In the genomic region with DNA sequence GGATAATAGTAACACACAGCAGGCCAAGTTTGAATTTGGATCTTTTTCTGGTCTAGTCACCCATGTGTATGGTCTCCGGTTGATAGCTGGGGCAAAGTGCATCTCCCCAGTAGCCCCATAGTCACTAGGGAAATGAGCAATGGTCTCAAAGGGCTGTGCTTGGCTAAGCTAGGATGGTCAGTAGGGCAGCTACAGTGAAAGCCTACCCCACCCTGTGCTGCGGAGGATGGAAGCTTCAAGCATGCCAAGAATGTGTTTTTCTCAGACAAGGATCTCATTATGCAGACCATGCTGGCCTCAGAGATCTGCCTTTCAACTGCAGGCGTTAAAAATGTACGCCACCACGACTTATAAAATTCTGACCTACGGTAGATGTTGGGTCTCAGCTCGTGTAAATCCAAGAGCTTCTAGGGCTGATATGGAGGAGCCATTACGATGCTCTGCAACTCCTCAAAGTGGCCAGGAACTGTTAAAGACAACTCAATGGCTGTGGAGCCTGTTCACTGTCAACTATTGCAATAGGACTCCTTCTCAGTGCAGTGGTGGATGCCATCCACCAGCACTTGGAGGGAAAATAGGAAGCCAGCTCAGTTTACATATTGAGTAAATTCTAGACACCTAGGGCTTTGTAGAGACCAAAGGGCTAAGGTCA, we compare ENCODE assay signal across 17 mouse cellular contexts. TPM values are rescaled to one million over a fixed set of nuclear protein-coding genes. Genes with fewer than 3 reads are reported as not detected.
DNase-seq lines count a peak whose midpoint lies in the region; ATAC-seq and TF ChIP-seq lines count a peak whose summit lies in the region.
"Had no signal": no experiment of that assay in that cellular context is flagged by ENCODE, and none has a peak within 500 bp of the region (broad histone marks: within the 10 kb centered on the region; RNA-seq: fewer than 3 reads in every experiment).

No protein-coding gene starts in this region.

- in situ Hi-C loops in CH12.LX (cut with MboI; ENCODE audit: low pct_ligation_motif_present, low pct_unique_long_range_greater_than_20kb, low sequenced_read_pairs), result loop anchor here (5.0 to 10.0 kb wide), 3 partner anchors 54 to 277 kb away; a partner anchor contains a TSS

- no peaks in the 10 kb centered on the region for H3K9me3 ChIP-seq in CH12.LX (replicated peaks; ENCODE audit: low read length)
- no peaks in the 10 kb centered on the region for H3K9me3 ChIP-seq in intestine, postnatal 0 days (ENCODE audit: control insufficient read depth)
- H3K9me3 ChIP-seq: embryonic facial prominence, embryonic 13.5 days; G1E; liver, embryonic 12.5 days had no signal

- DNase-seq in embryo, embryonic 10 days (ENCODE audit: low spot score), result peak; percentile 46
- no peak for DNase-seq in embryo, embryonic 11 days
- DNase-seq in kidney, adult 2 months, result peak; percentile 52
- DNase-seq in kidney, adult 18-20 months, result no peak
- DNase-seq in CH12.LX (ENCODE audit: extremely low read depth), result no peak
- DNase-seq in kidney, postnatal 10 days, result peak; percentile 57
- DNase-seq in urinary bladder, adult 2 months (ENCODE audit: low spot score), result no peak
- DNase-seq: cerebellum, adult 9-11 months; lung, postnatal 14 days; right cerebral cortex, postnatal 14 days; thymus, adult 2 months had no signal

- TF ChIP-seq POLR2A in kidney, adult 2 months (IDR thresholded peaks at IDR 0.05; ENCODE audit: low read depth, low read length), result no peak
- TF ChIP-seq POLR2A in CH12.LX (IDR thresholded peaks at IDR 0.05; ENCODE audit: low read depth, low read length), result peak; percentile 49

- no peaks in the 10 kb centered on the region for H3K27me3 ChIP-seq in kidney, adult 2 months (replicated peaks; ENCODE audit: control insufficient read depth, insufficient read depth, low read length)
- H3K27me3 ChIP-seq in CH12.LX (replicated peaks), result no peaks in the 10 kb centered on the region
- no peaks in the 10 kb centered on the region for H3K27me3 ChIP-seq in intestine, postnatal 0 days (replicated peaks; ENCODE audit: control insufficient read depth, insufficient read depth, low read length)
- H3K27me3 ChIP-seq: embryonic facial prominence, embryonic 13.5 days; liver, embryonic 12.5 days had no signal

- WGBS in kidney, adult 2 months, result 37% methylated on average over 8 of the region's 8 CpGs
- 56% methylated on average over 8 of the region's 8 CpGs for WGBS in intestine, postnatal 0 days

- dilution Hi-C loops in CH12.LX (cut with MboI; ENCODE audit: extremely low pct_ligation_motif_present, extremely low pct_unique_long_range_greater_than_20kb, low sequenced_read_pairs), result no loop called here

- peaks cover 3% of the 10 kb centered on the region for H3K36me3 ChIP-seq in kidney, adult 2 months (ENCODE audit: control insufficient read depth, insufficient read depth, low read length)
- H3K36me3 ChIP-seq in CH12.LX (replicated peaks in 1 of 2; ENCODE audit: control insufficient read depth in 1 of 2, insufficient read depth in 1 of 2, low read length in 1 of 2), result peaks cover 51 to 55% of the 10 kb centered on the region in 2 experiments
- H3K36me3 ChIP-seq in intestine, postnatal 0 days (ENCODE audit: control insufficient read depth, insufficient read depth), result peaks cover 51% of the 10 kb centered on the region

- TF ChIP-seq EP300 in CH12.LX (IDR thresholded peaks at IDR 0.05; ENCODE audit: low read length), result no peak

- no peak overlapping the region for H3K4me2 ChIP-seq in CH12.LX (ENCODE audit: insufficient read depth, low read depth, poor library complexity, severe bottlenecking)
- no peak overlapping the region for H3K4me2 ChIP-seq in intestine, postnatal 0 days (replicated peaks; ENCODE audit: low read depth)
- H3K4me2 ChIP-seq: embryonic facial prominence, embryonic 13.5 days; liver, embryonic 12.5 days had no signal

- no peak for TF ChIP-seq RAD21 in CH12.LX (IDR thresholded peaks at IDR 0.05; ENCODE audit: low read depth, low read length)

- no peak overlapping the region for H3K9ac ChIP-seq in CH12.LX (ENCODE audit: insufficient read depth, low read depth)
- no peak overlapping the region for H3K9ac ChIP-seq in intestine, postnatal 0 days (ENCODE audit: low read depth, low read length)
- H3K9ac ChIP-seq: embryonic facial prominence, embryonic 13.5 days; liver, embryonic 12.5 days had no signal

- H3K4me3 ChIP-seq in kidney, adult 2 months (ENCODE audit: insufficient read depth, low read depth, low read length), result no peak overlapping the region
- no peak overlapping the region for H3K4me3 ChIP-seq in CH12.LX (replicated peaks in 1 of 3; ENCODE audit: low read depth in 2 of 3, low read length in 2 of 3, poor library complexity in 1 of 3)
- no peak overlapping the region for H3K4me3 ChIP-seq in intestine, postnatal 0 days (ENCODE audit: low read depth, low read length)
- H3K4me3 ChIP-seq: embryonic facial prominence, embryonic 13.5 days; liver, embryonic 12.5 days had no signal

- no peak for ATAC-seq in intestine, postnatal 0 days
- ATAC-seq: activated CD4-positive, CD25-positive, alpha-beta regulatory T cell, adult 4 months; intestine, embryonic 16.5 days; liver, embryonic 12.5 days had no signal

- no peak for TF ChIP-seq CTCF in kidney, adult 2 months (conservative IDR thresholded peaks at IDR 0.05; ENCODE audit: insufficient read depth, insufficient read length, low read depth, low read length)
- no peak for TF ChIP-seq CTCF in CH12.LX (conservative IDR thresholded peaks at IDR 0.05 in 1 of 2, IDR thresholded peaks at IDR 0.05 in 1 of 2; ENCODE audit: low read depth in 2 of 2, low read length in 2 of 2)
- TF ChIP-seq CTCF in intestine, postnatal 0 days (IDR thresholded peaks at IDR 0.05; ENCODE audit: low read depth), result no peak

- H3K27ac ChIP-seq in kidney, adult 2 months (ENCODE audit: insufficient read depth, low read depth, low read length), result no peak overlapping the region
- no peak overlapping the region for H3K27ac ChIP-seq in CH12.LX (ENCODE audit: insufficient read depth, low read depth)
- no peak overlapping the region for H3K27ac ChIP-seq in intestine, postnatal 0 days (ENCODE audit: low read depth, low read length)
- H3K27ac ChIP-seq: embryonic facial prominence, embryonic 13.5 days; liver, embryonic 12.5 days had no signal

- H3K79me2 ChIP-seq in CH12.LX (replicated peaks; ENCODE audit: control insufficient read depth, extremely low read depth, insufficient read depth, poor library complexity, severe bottlenecking), result no peaks in the 10 kb centered on the region

- peaks cover 6% of the 10 kb centered on the region; the same call in 1 of the 2 replicates for H3K4me1 ChIP-seq in kidney, adult 2 months (ENCODE audit: control insufficient read depth, insufficient read depth, low read length)
- H3K4me1 ChIP-seq in CH12.LX (ENCODE audit: control insufficient read depth in 1 of 2, insufficient read depth in 2 of 2), result peaks cover 8 to 23% of the 10 kb centered on the region in 2 experiments; a peak in 3 of 4 replicates
- H3K4me1 ChIP-seq in intestine, postnatal 0 days (replicated peaks; ENCODE audit: control insufficient read depth, insufficient read depth, low read length), result no peaks in the 10 kb centered on the region
- H3K4me1 ChIP-seq: embryonic facial prominence, embryonic 13.5 days had no signal

TF ChIP-seq in CH12.LX, 34 proteins besides CTCF, POLR2A, EP300 and RAD21 (continues in another document):
- TF ChIP-seq SIN3A (IDR thresholded peaks at IDR 0.05; ENCODE audit: low read length) (peak; percentile 32; the same call in 1 of the 2 replicates), SMC3 (IDR thresholded peaks at IDR 0.05; ENCODE audit: low read depth, low read length) (no peak), RCOR1 (conservative IDR thresholded peaks at IDR 0.05; ENCODE audit: low read depth, low read length) (no peak), MAZ (IDR thresholded peaks at IDR 0.05; ENCODE audit: low read depth, low read length) (no peak), USF1 (IDR thresholded peaks at IDR 0.05; ENCODE audit: low read depth, low read length) (no peak), KAT2A (IDR thresholded peaks at IDR 0.05; ENCODE audit: insufficient replicate concordance, low read length) (no peak), MYC (IDR thresholded peaks at IDR 0.05; ENCODE audit: low read depth, low read length) (no peak), JUND (conservative IDR thresholded peaks at IDR 0.05; ENCODE audit: low read depth, low read length) (no peak), TCF12 (IDR thresholded peaks at IDR 0.05; ENCODE audit: low read depth, low read length) (no peak), HCFC1 (IDR thresholded peaks at IDR 0.05; ENCODE audit: low read depth, low read length) (no peak), NRF1 (IDR thresholded peaks at IDR 0.05; ENCODE audit: low read depth, low read length) (no peak), ELF1 (IDR thresholded peaks at IDR 0.05; ENCODE audit: low read depth, low read length) (no peak), POLR2AphosphoS2 (IDR thresholded peaks at IDR 0.05; ENCODE audit: low read depth, low read length) (peak; percentile 95)

RNA-seq across cellular contexts. Expression of a gene that starts 12.5 kb away (rescaled TPM):
- polyA plus RNA-seq in kidney, adult 2 months (2012; rRNA removed), result 87.3 and 102 TPM in 2 replicates
- total RNA-seq in CH12.LX (2012; rRNA removed), result 883 and 996 TPM in 2 replicates
- 1,445 and 1,471 TPM in 2 replicates for total RNA-seq in CH12.LX (2014; rRNA removed)
- polyA plus RNA-seq in CH12.LX (2012; ENCODE audit: insufficient read length, low read depth), result 858 and 964 TPM in 2 replicates
- 207 and 215 TPM in 2 replicates for polyA plus RNA-seq in urinary bladder, adult 2 months (2012; rRNA removed)
- polyA plus RNA-seq in intestine, postnatal 0 days (2015; fragmentation: Nextera tagmentation; extraction: Ambion mirVana), result 165 and 172 TPM in 2 replicates

RNA-seq across cellular contexts. Expression of a gene that starts 12.5 kb away (rescaled TPM):
- polyA plus RNA-seq in kidney, adult 2 months (2012; rRNA removed), result 10.8 and 13.6 TPM in 2 replicates
- total RNA-seq in CH12.LX (2012; rRNA removed) (33.8 TPM in 2 replicates), CH12.LX (2014; rRNA removed) (32.1 and 37.7 TPM in 2 replicates)
- 24.5 and 25.8 TPM in 2 replicates for polyA plus RNA-seq in CH12.LX (2012; ENCODE audit: insufficient read length, low read depth)
- 17.9 and 20.8 TPM in 2 replicates for polyA plus RNA-seq in urinary bladder, adult 2 months (2012; rRNA removed)
- 9.0 and 9.8 TPM in 2 replicates for polyA plus RNA-seq in intestine, postnatal 0 days (2015; fragmentation: Nextera tagmentation; extraction: Ambion mirVana)

RNA-seq across cellular contexts. Expression of a gene that starts 23.9 kb away (rescaled TPM):
- polyA plus RNA-seq in kidney, adult 2 months (2012; rRNA removed), result 343 and 361 TPM in 2 replicates
- total RNA-seq in CH12.LX (2012; rRNA removed) (not detected in 2 replicates), CH12.LX (2014; rRNA removed) (not detected in 2 replicates)
- 0.27 TPM in 1 of 2 replicates, not detected in the other for polyA plus RNA-seq in CH12.LX (2012; ENCODE audit: insufficient read length, low read depth)
- polyA plus RNA-seq in urinary bladder, adult 2 months (2012; rRNA removed), result 57.5 and 62.9 TPM in 2 replicates
- polyA plus RNA-seq in intestine, postnatal 0 days (2015; fragmentation: Nextera tagmentation; extraction: Ambion mirVana), result 90.2 and 105 TPM in 2 replicates
- total RNA-seq: G1E had no signal
- polyA plus RNA-seq: G1E had no signal

RNA-seq across cellular contexts. Expression of a gene that starts 58.3 kb away (rescaled TPM):
- 36.1 and 46.6 TPM in 2 replicates for polyA plus RNA-seq in kidney, adult 2 months (2012; rRNA removed)
- total RNA-seq in CH12.LX (2012; rRNA removed), result 18.0 and 18.3 TPM in 2 replicates
- total RNA-seq in CH12.LX (2014; rRNA removed), result 29.1 and 29.3 TPM in 2 replicates
- polyA plus RNA-seq in CH12.LX (2012; ENCODE audit: insufficient read length, low read depth), result 32.2 and 41.4 TPM in 2 replicates
- 29.9 and 37.2 TPM in 2 replicates for polyA plus RNA-seq in urinary bladder, adult 2 months (2012; rRNA removed)
- polyA plus RNA-seq in intestine, postnatal 0 days (2015; fragmentation: Nextera tagmentation; extraction: Ambion mirVana), result 15.4 and 16.5 TPM in 2 replicates

Comparison
In these comparisons a context has a peak if more than half of its experiments do, and no peak if none do; other contexts are left out.
1. DNase-seq: peak in embryo, embryonic 10 days (single experiment), kidney, adult 2 months (single experiment) and kidney, postnatal 10 days (single experiment); none in embryo, embryonic 11 days (single experiment), kidney, adult 18-20 months (single experiment), CH12.LX (single experiment) and urinary bladder, adult 2 months (single experiment).
2. RNA of a gene that starts 23.9 kb away (polyA plus RNA-seq): 343 to 361 TPM in kidney, adult 2 months, 90.2 to 105 TPM in intestine, postnatal 0 days and 57.5 to 62.9 TPM in urinary bladder, adult 2 months; 0.27 TPM in CH12.LX; every median in the first group is over 10 times any median in the second.